Mouse (Mus musculus) neutrophil, adult 5-6 weeks (primary cell): ENCODE results near the gene Scpep1. TPM values are rescaled to one million over a fixed set of nuclear protein-coding genes. Genes with fewer than 3 reads are reported as not detected.
"Not testable (repeated sequence)": the region's sequence is repeated elsewhere in the genome, so short reads cannot be mapped to it uniquely, and the experiment has no call there.

Experiments used
- ATAC-seq: fragments of 151-379, 151-347 bp; 2 replicates; pipeline ENCODE4 v1.8.0; 2017; ENCODE audit warnings: mild to moderate bottlenecking, moderate TSS enrichment; ENCODE audit not compliant: insufficient number of reproducible peaks, poor library complexity, low FRiP score, severe bottlenecking; ENCODE audit errors: extremely low read depth
- total RNA-seq: library from RNA; stranded (forward); fragments of 200-1000 nt; gene quantifications from 2 replicates; pipeline ENCODE4 v1.2.3, GENCODE M21; 2017

Scpep1 gene
- total RNA-seq, 1 experiment from 2014 or later, result 31.9 TPM

- not testable (repeated sequence) for ATAC-seq
These were observed 62.5 kb downstream of the Scpep1 start for GRCm38 (mm10) chr11:88892789-88893188.

- not testable (repeated sequence) for ATAC-seq
These were observed 63.2 kb downstream of the Scpep1 start for GRCm38 (mm10) chr11:88891921-88892561.

- ATAC-seq, result not testable (repeated sequence)
These were observed 63.8 kb downstream of the Scpep1 start for GRCm38 (mm10) chr11:88891446-88891845.

- not testable (repeated sequence) for ATAC-seq
These were observed 64.4 kb downstream of the Scpep1 start for GRCm38 (mm10) chr11:88890904-88891303.

- no peak for ATAC-seq
These were observed 66.3 kb downstream of the Scpep1 start for GRCm38 (mm10) chr11:88888996-88889395.

- ATAC-seq, result no peak
These were observed 70.7 kb downstream of the Scpep1 start for GRCm38 (mm10) chr11:88884376-88885065.

- no peak for ATAC-seq
These were observed 77.3 kb downstream of the Scpep1 start for GRCm38 (mm10) chr11:88878011-88878410.

Other genes starting within 250 kb of the Scpep1 start
- 46.2 and 97.9 TPM in 2 replicates for gene Msi2, start 237.0 kb downstream of the Scpep1 start, total RNA-seq
- gene Akap1, start 90.9 kb downstream of the Scpep1 start, total RNA-seq, result 0.74 TPM in 1 of 2 replicates, not detected in the other
- gene Elobl, start 11.5 kb upstream of the Scpep1 start, total RNA-seq, result not detected in 2 replicates
- gene Coil, start 14.8 kb upstream of the Scpep1 start, total RNA-seq, result 6.5 and 7.8 TPM in 2 replicates
- gene Trim25, start 43.9 kb upstream of the Scpep1 start, total RNA-seq, result 97.7 and 107 TPM in 2 replicates
- 9.7 and 9.9 TPM in 2 replicates for gene Dgke, start 111.4 kb upstream of the Scpep1 start, total RNA-seq
- gene Gm525, start 118.4 kb upstream of the Scpep1 start, total RNA-seq, result not detected in 2 replicates